Mouse (Mus musculus): Measurements from ENCODE around the gene Trim7.
"Not testable (repeated sequence)": the region's sequence is repeated elsewhere in the genome, so short reads cannot be mapped to it uniquely, and the experiment has no call there.

Trim7 gene

GRCm38 (mm10) chr11:48898812-48899431 lies 73.0 kb downstream of the Trim7 start:
- DNase-seq (ENCODE audit: low spot score in 2 of 2), result no peak

DNA sequence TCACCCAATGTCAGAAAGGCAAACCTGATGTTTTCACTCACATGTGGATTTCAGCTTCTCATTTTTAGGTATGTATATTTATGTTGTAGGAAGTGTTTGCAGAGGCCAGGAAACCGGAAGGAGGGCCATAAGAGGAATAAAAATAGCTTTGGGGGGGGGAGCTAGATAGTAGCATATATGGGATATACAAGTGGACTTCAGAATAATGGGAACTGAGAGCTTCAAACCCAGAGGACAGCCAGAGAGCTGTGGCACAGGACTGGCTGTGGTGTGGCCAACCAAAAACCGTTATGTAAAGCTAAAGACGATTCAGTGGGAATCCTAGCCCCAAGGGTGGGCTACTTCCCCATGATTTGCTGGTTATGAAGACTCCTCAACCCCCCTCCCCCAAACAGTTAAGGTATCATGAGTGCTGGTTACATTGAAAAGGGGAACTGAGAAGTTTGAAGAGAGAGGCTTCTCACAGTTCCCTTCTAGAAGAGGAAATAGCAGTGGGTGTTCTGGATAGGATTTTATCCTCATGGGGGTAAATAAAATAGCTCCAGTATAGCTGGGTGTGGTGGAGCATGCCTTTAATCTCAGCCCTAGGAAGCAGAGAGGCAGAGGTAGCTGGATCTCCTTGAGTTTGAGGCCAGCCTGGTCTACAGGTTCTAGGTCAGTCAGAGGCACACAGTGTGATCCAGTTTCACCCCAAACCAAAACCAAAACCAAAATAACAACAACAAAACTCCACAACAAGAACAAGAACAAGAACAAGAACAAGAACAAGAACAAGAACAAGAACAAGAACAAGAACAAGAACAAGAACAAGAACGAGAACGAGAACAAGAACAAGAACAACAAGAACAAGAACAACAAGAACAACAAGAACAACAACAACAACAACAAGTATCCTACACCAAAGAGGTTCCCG lies 75.0 kb downstream of the Trim7 start:
- DNase-seq (ENCODE audit: low spot score in 2 of 2), result not testable (repeated sequence)

- not testable (repeated sequence) for DNase-seq (ENCODE audit: low spot score in 2 of 2)
Measured at GRCm38 (mm10) chr11:48901567-48901930, 75.6 kb downstream of the Trim7 start.

All from right cerebral cortex, postnatal 36 days (tissue).